Comparison of ENCODE assay signal across 25 mouse cellular contexts in the genomic region with DNA sequence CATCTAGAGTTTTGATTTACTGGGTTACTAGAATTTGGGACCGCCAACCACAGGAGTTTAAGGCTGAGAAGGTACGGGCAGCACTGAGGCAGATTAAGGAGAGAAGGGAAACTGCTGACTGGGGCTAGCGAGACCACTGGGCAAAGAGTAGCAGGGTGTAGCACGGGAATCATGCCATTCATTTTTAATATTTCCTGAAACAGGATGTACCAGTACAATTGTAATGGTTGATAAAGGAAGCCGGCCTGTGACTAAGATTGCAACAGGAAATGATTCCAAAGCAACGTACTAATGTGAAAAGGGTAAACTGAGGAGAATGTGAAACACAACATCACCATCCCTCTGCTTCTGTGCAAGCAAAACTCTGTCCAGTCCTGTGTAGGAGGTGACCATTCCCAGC.
A peak's percentile ranks its signal among the peaks of the same experiment; 100 is the strongest.
DNase-seq lines count a peak whose midpoint lies in the region; ATAC-seq lines count a peak whose summit lies in the region.
"Had no signal": no experiment of that assay in that cellular context is flagged by ENCODE, and none has a peak within 500 bp of the region (broad histone marks: within the 10 kb centered on the region; RNA-seq: fewer than 3 reads in every experiment).

No protein-coding gene starts in this region.

- no peak overlapping the region for H3K9ac ChIP-seq in intestine, embryonic 16.5 days (ENCODE audit: low read depth, low read length)
- H3K9ac ChIP-seq: embryonic facial prominence, embryonic 13.5 days; forebrain, embryonic 12.5 days; heart, embryonic 15.5 days; intestine, embryonic 15.5 days; liver, embryonic 14.5 days; midbrain, embryonic 15.5 days; neural tube, embryonic 12.5 days had no signal

- ATAC-seq in intestine, embryonic 16.5 days = no peak
- ATAC-seq: activated CD4-positive, CD25-positive, alpha-beta regulatory T cell, adult 4 months; hindbrain, embryonic 16.5 days; intestine, embryonic 15.5 days; midbrain, embryonic 15.5 days had no signal

- no peak overlapping the region for H3K4me2 ChIP-seq in intestine, embryonic 16.5 days (ENCODE audit: low read depth, low read length)
- H3K4me2 ChIP-seq: embryonic facial prominence, embryonic 13.5 days; forebrain, embryonic 12.5 days; heart, embryonic 15.5 days; intestine, embryonic 15.5 days; midbrain, embryonic 15.5 days; neural tube, embryonic 12.5 days had no signal

- no peaks in the 10 kb centered on the region for H3K4me1 ChIP-seq in brown adipose tissue, adult 24 weeks (ENCODE audit: control insufficient read depth, insufficient read depth, insufficient read length, low read length)
- H3K4me1 ChIP-seq in intestine, embryonic 16.5 days (ENCODE audit: control insufficient read depth, insufficient read depth, low read length) = no peaks in the 10 kb centered on the region
- H3K4me1 ChIP-seq: forebrain, embryonic 12.5 days; heart, embryonic 15.5 days; hindbrain, embryonic 10.5 days; intestine, embryonic 15.5 days; midbrain, embryonic 15.5 days; neural tube, embryonic 12.5 days had no signal

- H3K4me3 ChIP-seq in brown adipose tissue, adult 24 weeks (ENCODE audit: insufficient read depth, low read depth, low read length) = no peak overlapping the region
- H3K4me3 ChIP-seq in intestine, embryonic 16.5 days (ENCODE audit: low read length) = no peak overlapping the region
- H3K4me3 ChIP-seq: embryonic facial prominence, embryonic 13.5 days; erythroblast, embryonic 14.5 days; forebrain, embryonic 12.5 days; heart, embryonic 15.5 days; hindbrain, embryonic 10.5 days; intestine, embryonic 15.5 days; left cerebral cortex, adult 2 months; midbrain, embryonic 15.5 days; neural tube, embryonic 12.5 days had no signal

- peak overlapping the region; percentile 28; the same call in 1 of the 2 replicates for H3K27ac ChIP-seq in brown adipose tissue, adult 24 weeks (replicated peaks; ENCODE audit: low read depth, low read length)
- H3K27ac ChIP-seq in intestine, embryonic 16.5 days (ENCODE audit: low read length) = no peak overlapping the region
- H3K27ac ChIP-seq: embryonic facial prominence, embryonic 13.5 days; forebrain, embryonic 12.5 days; heart, embryonic 15.5 days; hindbrain, embryonic 10.5 days; intestine, embryonic 15.5 days; left cerebral cortex, adult 2 months; liver, embryonic 14.5 days; midbrain, embryonic 15.5 days; neural tube, embryonic 12.5 days had no signal

- intact Hi-C loops in heart, postnatal 25 days (cut with DNase I) = no loop called here

- H3K36me3 ChIP-seq in intestine, embryonic 16.5 days (ENCODE audit: control insufficient read depth, insufficient read depth, low read length) = no peaks in the 10 kb centered on the region
- H3K36me3 ChIP-seq: embryonic facial prominence, embryonic 13.5 days; forebrain, embryonic 12.5 days; heart, embryonic 15.5 days; hindbrain, embryonic 10.5 days; intestine, embryonic 15.5 days; midbrain, embryonic 15.5 days; neural tube, embryonic 12.5 days had no signal

- H3K27me3 ChIP-seq in intestine, embryonic 16.5 days (replicated peaks; ENCODE audit: control insufficient read depth, insufficient read depth, low read length) = no peaks in the 10 kb centered on the region
- H3K27me3 ChIP-seq: embryonic facial prominence, embryonic 13.5 days; forebrain, embryonic 12.5 days; heart, embryonic 15.5 days; intestine, embryonic 15.5 days; midbrain, embryonic 15.5 days; neural tube, embryonic 12.5 days had no signal

- no peaks in the 10 kb centered on the region for H3K9me3 ChIP-seq in intestine, embryonic 16.5 days (ENCODE audit: control insufficient read depth, low read length)
- H3K9me3 ChIP-seq: embryonic facial prominence, embryonic 13.5 days; forebrain, embryonic 12.5 days; heart, embryonic 15.5 days; hindbrain, embryonic 10.5 days; intestine, embryonic 15.5 days; midbrain, embryonic 15.5 days; neural tube, embryonic 12.5 days had no signal

- DNase-seq in heart, adult 9 months (ENCODE audit: low spot score in 2 of 2) = peak; percentile 5 to 37
- no peak for DNase-seq in heart, postnatal 25 days (ENCODE audit: low spot score)
- DNase-seq in 416B (ENCODE audit: low read depth) = peak; percentile 10
- peak; percentile 10 for DNase-seq in lung, postnatal 14 days
- no peak for DNase-seq in right cerebral cortex, postnatal 4 days
- DNase-seq: adrenal gland, adult 8-10 months; cerebellum, adult 8-10 months; cerebellum, postnatal 36 days; embryo, embryonic 11 days; gastrocnemius, postnatal 36 days; thymus, postnatal 14 days had no signal

- WGBS in intestine, embryonic 16.5 days = 86% methylated on average over 6 of the region's 6 CpGs

Comparison
In these comparisons a context has a peak if more than half of its experiments do, and no peak if none do; other contexts are left out.
1. DNase-seq: peak in heart, adult 9 months (2 of 2), 416B (single experiment) and lung, postnatal 14 days (single experiment); none in heart, postnatal 25 days (single experiment) and right cerebral cortex, postnatal 4 days (single experiment).